Mouse (Mus musculus) ovary, adult 2 months (tissue): Measurements from ENCODE around the gene Olfr180. TPM values are rescaled to one million over a fixed set of nuclear protein-coding genes. Genes with fewer than 3 reads are reported as not detected.

Experiments used
- polyA plus RNA-seq: library from polyadenylated mRNA; depleted of rRNA; stranded (reverse); fragments of >200 nt; gene quantifications from 2 replicates; pipeline ENCODE4 v1.2.3, GENCODE M21; 2012; rRNA removed

Olfr180 gene
- not detected in 2 replicates for polyA plus RNA-seq

DNA sequence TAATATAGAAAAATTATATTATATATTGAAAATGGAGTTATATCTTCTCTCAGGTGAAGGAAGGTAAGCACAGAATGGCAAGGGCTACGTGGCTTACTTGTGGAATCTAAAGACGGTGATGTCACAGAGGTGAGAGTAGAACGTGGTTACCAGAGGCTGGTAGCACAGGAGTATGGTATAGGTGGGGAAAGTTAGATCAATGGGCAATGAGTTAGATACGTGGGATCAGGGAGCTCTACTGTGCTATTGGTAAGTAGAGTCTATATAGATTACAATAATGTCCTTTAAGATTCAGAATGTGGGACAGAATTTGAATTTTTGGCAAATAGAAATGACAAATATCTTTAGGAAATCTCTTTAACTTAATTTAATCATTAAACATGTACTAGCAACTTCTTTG, at the start of gene Olfr180:
Gene Olfr180, minus strand, starts transcription at position 101 of the 400 bp plus-strand sequence.

DNA sequence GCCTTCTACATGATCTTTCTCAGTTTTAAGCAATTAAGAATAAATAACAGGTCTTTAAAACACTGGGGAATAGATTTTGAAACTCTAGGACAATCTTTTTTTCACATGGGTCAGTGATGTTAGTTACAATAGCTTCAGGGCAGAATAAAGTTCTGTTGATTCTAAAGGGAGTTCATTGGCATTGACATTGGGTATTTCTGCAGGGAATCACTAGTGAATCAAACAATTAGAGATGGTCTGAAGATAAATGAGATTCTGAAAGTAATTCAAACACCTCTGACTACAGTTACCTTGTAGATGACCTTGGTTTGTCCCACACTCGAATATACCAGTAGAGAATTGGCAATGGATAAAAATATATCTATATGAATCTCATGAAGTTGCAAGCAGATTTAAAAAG, 537 bp downstream of the Olfr180 start, which contains the start of gene Olfr181:
Gene Olfr181, minus strand, starts transcription at position 101 of the 400 bp plus-strand sequence.

DNA sequence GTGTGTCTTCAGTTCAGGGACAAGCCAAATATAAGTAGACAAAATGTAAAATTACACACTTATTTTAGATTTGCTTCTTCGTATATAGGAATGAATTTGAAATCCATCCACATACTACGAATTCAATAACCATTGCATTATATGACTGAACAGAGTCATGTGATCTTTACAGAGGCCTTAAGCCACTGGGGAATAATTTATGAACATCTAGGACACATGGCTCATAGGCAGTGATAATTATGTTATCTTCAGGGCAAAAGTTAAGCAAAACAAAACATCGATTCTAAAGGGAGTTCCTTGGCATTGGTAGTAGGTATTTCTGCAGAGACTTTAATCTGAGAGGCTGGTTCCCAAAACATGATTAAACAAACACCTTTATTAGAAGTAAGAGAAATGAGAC, 37.2 kb downstream of the Olfr180 start, which contains the start of gene Olfr178:
Gene Olfr178, minus strand, starts transcription at position 101 of the 400 bp plus-strand sequence.

DNA sequence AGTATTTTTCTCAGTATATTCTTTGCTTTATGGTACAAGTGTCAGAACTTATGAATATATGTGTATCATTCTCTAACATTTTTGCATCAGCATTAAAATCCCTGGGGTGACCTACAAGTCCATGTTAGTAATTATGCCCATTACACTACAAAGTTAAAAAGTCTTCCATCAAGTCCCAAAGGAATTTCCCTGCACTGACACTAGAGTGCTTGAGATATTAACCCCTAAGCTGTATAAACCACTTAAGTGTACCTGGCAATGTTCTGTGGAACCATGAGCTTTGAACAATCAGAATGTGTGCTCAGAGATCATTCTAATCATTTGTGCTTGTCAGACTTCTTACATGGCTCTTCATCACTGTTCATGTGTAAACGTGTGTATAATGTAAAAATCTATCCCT, 54.5 kb downstream of the Olfr180 start, which contains the start of gene Olfr177:
Gene Olfr177, minus strand, starts transcription at position 101 of the 400 bp plus-strand sequence.

Other genes with a start within 250 kb of the Olfr180 start
- gene Gpr15, start 210.3 kb downstream of the Olfr180 start, polyA plus RNA-seq: not detected in 2 replicates
- 71.2 and 80.6 TPM in 2 replicates for gene Cldnd1, start 201.5 kb downstream of the Olfr180 start, polyA plus RNA-seq
- not detected in 2 replicates for gene Olfr172, start 166.2 kb downstream of the Olfr180 start, polyA plus RNA-seq
- gene Olfr173, start 129.1 kb downstream of the Olfr180 start, polyA plus RNA-seq: not detected in 2 replicates
- gene Olfr175-ps1, start 102.6 kb downstream of the Olfr180 start, polyA plus RNA-seq: not detected in 2 replicates
- gene Olfr177, start 54.6 kb downstream of the Olfr180 start, polyA plus RNA-seq: not detected in 2 replicates
- not detected in 2 replicates for gene Olfr178, start 37.3 kb downstream of the Olfr180 start, polyA plus RNA-seq
- gene Olfr181, start 637 bp downstream of the Olfr180 start, polyA plus RNA-seq: not detected in 2 replicates
- gene Olfr183, start 66.0 kb upstream of the Olfr180 start, polyA plus RNA-seq: not detected in 2 replicates
- gene Olfr186, start 100.9 kb upstream of the Olfr180 start, polyA plus RNA-seq: not detected in 2 replicates
- not detected in 2 replicates for gene Olfr187, start 110.4 kb upstream of the Olfr180 start, polyA plus RNA-seq
- gene Olfr190, start 148.6 kb upstream of the Olfr180 start, polyA plus RNA-seq: not detected in 2 replicates
- not detected in 2 replicates for gene Olfr191, start 160.4 kb upstream of the Olfr180 start, polyA plus RNA-seq
- gene Olfr193, start 182.5 kb upstream of the Olfr180 start, polyA plus RNA-seq: not detected in 2 replicates
- not detected in 2 replicates for gene Olfr194, start 191.7 kb upstream of the Olfr180 start, polyA plus RNA-seq
- gene Olfr195, start 217.7 kb upstream of the Olfr180 start, polyA plus RNA-seq: not detected in 2 replicates
- not detected in 2 replicates for gene Olfr196, start 241.1 kb upstream of the Olfr180 start, polyA plus RNA-seq